Mouse (Mus musculus): ENCODE measurements around the gene Nav1.

Gene Nav1

GRCm38 (mm10) chr1:135488879-135489278, 118.2 kb downstream of the Nav1 start:
- 63% methylated on average over 9 of the region's 9 CpGs for WGBS

- WGBS: 79% methylated on average over 7 of the region's 7 CpGs
Measured at GRCm38 (mm10) chr1:135485179-135485578, 121.9 kb downstream of the Nav1 start.

DNA sequence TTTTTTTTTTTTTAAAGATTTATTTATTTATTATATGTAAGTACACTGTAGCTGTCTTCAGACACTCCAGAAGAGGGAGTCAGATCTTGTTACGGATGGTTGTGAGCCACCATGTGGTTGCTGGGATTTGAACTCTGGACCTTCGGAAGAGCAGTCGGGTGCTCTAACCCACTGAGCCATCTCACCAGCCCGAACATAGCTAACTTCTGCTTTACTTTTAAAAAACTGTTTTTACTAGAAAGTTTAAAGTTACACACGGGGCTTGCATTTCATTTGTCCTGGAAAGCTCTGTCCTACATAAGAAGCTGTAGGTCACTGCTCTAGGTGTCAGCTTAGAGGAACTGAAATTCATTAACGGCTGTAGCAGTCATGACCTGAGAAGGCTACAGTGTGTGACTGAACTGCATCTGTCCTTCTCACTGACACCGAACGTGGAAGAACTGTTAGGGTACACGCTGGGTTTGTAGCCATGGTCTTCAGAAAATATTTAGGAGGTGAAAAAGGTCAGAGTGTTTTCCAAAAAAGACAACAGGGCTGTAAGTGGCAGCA, 122.5 kb downstream of the Nav1 start:
- WGBS: 91% methylated on average over 8 of the region's 9 CpGs

- 87% methylated on average over 6 of the region's 6 CpGs for WGBS
Measured at GRCm38 (mm10) chr1:135483971-135484370, 123.1 kb downstream of the Nav1 start.

DNA sequence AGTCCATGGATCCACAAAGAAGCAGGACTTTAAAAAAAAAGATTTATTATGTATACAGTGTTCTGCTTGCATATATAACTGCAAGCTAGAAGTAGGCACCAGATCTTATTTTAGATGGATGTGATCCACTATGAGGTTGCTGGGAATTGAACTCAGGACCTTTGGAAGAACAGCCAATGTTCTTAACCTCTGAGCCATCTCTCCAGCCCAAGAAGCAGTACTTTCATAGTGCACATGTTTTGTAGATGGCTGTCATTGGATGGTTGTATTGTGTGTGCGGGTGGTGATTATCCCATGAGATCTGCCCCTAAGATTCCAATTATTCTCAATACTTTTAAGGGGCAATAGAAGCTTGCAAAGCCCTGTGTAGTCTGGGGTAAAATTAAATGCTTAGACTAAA, 124.4 kb downstream of the Nav1 start:
- WGBS: 93% methylated on average over 1 of the region's 1 CpGs

- WGBS: 73% methylated on average over 9 of the region's 9 CpGs
Measured at GRCm38 (mm10) chr1:135481656-135482055, 125.4 kb downstream of the Nav1 start.

DNA sequence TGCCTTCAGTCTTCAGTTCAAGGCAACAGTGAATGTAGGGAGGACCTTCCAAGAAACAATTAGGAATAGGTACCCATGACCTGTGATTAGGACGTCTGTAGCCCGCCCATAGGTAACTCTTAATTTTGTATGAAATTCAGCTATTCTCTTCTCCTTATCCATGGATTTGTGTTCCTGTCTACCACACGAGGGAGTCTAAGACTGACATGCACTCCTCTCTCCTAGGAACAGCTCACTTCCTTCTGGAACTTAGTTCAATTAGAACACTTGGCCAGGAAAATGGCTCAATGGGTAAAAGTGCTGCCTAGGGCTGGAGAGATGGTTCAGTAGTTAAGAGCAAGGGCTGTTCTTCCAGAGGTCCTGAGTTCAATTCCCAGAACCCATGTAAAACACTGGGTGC, 126.3 kb downstream of the Nav1 start:
- WGBS: 68% methylated on average over 3 of the region's 3 CpGs

DNA sequence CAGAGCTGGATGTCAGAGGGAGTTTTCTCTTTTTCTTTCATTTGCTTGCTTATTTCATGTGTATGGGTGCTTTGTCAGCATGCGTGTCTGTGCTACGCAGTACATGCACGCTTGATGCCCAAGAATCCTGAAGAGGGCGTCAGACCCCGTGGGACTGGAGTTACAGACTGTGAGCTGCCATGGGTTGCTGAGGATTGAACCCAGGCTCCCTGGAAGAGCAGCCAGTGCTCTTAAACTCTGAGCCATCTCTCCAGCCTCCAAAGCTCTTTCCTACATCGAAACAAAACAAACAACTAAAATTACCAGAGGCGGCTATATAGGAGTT, 131.6 kb downstream of the Nav1 start:
- 71% methylated on average over 7 of the region's 7 CpGs for WGBS

GRCm38 (mm10) chr1:135474861-135475570, 132.1 kb downstream of the Nav1 start:
- 67% methylated on average over 15 of the region's 15 CpGs for WGBS

DNA sequence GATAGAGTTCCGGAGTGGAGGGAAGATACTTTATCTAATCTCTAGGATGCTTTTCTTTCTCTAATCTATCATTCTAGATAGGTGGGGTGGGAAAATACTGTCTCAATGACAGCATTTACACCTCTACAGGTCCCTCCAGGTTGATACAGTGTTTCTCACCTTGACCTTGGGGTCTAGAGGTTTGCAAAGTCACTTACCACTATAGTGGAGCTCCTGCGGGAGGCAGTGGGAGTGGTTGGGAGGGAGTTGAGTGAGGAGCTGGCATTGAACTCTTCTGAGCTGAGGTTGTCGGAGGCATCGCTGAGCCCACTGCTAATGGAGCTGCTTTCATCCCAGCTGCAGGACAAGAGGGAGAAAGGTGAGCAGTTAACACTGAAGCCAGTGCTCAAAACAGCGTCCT, 134.6 kb downstream of the Nav1 start:
- 97% methylated on average over 5 of the region's 5 CpGs for WGBS

DNA sequence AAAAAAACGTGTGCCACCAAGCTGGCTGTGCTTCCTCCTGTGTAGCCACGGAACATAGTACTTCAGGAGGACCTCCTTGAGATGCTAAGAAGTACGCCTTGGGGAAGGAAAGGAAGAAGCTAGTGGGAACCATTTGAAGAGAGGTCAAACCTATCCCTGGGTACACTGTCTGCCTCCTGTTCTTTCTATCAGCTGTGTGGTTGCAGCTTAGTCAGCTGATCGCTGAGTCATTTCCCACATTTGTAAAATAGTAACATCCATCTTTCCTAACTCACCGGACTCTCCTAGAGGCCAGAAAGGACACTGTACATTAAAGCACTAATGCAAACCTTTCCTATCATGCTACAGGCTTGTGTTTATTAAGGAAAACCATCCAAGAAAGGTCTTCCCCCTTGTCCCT, 135.4 kb downstream of the Nav1 start:
- 59% methylated on average over 5 of the region's 5 CpGs for WGBS

- WGBS: 90% methylated on average over 13 of the region's 13 CpGs
Measured at GRCm38 (mm10) chr1:135470546-135470945, 136.5 kb downstream of the Nav1 start.

DNA sequence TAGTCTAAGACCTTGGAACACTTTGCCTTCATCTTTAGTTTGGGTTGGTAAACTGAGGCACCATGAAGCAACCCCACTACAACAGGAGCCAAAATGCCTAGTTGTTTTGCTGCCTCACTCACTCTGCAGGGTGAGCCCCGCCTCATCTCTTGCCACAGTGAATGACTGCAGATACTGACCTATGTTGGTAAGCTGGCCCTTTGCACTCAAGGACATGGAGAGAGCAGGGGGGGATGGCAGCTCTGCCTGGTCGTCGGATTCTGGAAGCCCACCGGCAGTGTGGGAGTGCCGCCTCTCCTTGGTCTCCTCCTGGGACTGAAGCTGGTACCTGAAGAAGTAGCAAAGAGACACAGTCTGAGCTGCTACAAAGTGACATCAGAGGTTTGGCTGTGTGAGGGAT, 139.6 kb downstream of the Nav1 start:
- WGBS: 91% methylated on average over 5 of the region's 5 CpGs

DNA sequence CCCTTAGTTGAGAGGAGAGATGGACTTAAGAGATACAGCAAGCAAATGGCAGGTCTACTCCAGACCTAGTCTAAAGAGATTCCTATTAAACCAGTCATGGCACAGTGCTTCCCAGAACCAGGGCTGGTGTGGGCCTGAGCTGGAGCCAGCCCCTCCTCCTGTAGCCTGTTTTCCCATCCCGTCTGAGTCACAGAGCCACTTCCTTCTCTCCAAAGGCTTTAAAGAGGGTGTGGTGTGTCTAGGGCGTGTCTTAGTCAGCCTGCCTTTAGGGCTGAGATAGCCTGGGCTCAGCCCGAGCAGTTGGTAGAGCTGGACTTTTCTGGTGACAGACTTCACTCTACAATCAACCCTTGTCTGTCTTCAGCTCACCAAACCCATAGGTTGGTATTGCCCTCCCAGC, 140.2 kb downstream of the Nav1 start:
- WGBS: 59% methylated on average over 3 of the region's 3 CpGs

- 87% methylated on average over 19 of the region's 19 CpGs for whole genome bisulfite sequencing
Measured at GRCm38 (mm10) chr1:135465734-135466133, 141.4 kb downstream of the Nav1 start.

DNA sequence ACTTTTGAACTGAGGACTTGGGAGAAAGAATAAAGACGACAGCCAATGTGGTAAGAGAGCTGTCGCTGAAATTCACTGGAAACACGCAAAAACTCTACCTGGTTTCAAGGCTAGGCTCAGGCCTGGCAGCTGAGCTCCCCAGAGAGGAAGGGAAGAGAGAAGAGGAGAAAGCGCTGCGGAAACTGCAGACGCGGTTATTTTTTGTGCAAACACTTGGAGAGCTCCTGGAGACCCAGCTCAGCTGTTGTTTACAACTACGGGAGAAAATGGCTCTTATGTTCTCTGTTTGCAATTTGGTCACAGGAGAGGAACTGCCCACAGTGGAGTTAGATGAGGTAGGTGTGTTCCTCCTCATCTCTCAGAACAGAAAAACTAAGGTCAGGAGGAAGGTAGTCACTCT, 144.4 kb downstream of the Nav1 start:
- 39% methylated on average over 8 of the region's 8 CpGs for WGBS

DNA sequence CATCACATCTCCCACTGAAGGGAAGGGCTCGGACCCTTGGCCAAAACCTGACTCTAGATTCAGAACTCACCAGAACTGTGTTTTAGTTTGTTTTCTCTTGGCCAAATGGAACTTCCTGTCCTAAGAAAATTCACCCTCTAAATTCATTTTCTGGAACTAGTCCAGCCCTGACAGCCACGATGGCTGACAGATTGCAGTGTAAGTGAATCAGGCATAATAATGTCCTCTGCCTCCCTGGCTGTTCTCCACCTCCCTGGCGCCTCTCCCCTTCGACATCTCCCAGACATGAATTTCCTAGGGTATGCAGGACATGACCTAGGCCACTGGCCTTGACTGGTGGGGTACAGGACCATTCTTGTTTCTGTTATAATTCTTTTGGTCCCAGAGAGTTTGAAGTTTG, 144.8 kb downstream of the Nav1 start:
- WGBS: 36% methylated on average over 4 of the region's 4 CpGs

DNA sequence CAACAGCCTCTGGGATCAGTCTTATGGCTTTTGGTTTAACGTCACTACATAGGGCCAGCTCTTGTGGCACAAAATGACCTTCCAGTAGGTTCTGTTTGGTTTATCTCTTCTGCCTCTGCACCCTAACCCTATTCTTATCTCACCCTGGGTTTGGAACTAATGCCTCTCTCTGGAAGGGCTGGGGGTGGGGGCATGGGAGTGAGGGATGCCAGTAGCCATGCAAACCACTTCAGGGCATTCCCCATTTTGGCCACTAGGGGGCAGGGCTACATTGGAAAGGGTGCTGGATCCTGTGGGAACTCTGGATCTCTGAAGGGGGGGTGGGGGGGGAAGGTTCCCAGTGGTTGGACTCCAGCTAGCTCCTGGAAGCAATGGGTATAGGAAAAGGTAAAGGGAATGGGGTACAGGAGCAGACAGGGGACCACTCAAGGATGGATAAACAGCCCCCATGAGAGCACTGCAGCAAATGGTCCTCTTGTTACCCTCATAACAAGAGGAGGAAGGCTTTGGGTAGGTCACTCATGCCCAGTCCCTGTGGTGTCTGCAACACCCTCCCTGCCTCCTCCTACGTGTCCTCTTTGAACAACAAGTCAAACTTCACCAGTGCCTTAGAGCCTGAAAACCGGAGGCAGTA, 145.9 kb downstream of the Nav1 start:
- WGBS: 70% methylated on average over 3 of the region's 3 CpGs

- WGBS: 92% methylated on average over 16 of the region's 16 CpGs
Measured at GRCm38 (mm10) chr1:135460521-135460920, 146.6 kb downstream of the Nav1 start.

- WGBS: 86% methylated on average over 5 of the region's 5 CpGs
Measured at GRCm38 (mm10) chr1:135457860-135458259, 149.2 kb downstream of the Nav1 start.

DNA sequence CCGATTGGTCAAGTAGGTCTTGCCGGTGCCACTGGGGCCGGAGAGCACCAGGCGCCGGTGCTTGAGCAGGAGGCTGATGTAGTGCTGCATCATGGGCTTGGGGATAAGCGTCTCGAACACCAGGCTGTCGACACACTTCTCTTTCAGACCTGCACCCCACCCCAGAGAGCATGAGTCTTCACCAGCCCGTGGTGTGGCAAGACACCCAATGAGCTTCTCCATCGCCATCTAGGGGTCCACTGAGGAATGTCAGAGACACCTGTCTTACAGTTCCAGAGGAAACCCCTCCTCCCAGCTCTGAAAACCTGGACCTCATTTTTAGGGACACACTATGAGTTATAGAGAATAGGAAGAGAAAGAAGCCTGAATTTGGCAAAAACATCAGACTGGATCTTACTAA, 154.8 kb downstream of the Nav1 start:
- 62% methylated on average over 10 of the region's 10 CpGs for WGBS

GRCm38 (mm10) chr1:135451419-135451818, 155.7 kb downstream of the Nav1 start:
- 74% methylated on average over 2 of the region's 2 CpGs for WGBS

- 69% methylated on average over 8 of the region's 8 CpGs for WGBS
Measured at GRCm38 (mm10) chr1:135449876-135450275, 157.2 kb downstream of the Nav1 start.

DNA sequence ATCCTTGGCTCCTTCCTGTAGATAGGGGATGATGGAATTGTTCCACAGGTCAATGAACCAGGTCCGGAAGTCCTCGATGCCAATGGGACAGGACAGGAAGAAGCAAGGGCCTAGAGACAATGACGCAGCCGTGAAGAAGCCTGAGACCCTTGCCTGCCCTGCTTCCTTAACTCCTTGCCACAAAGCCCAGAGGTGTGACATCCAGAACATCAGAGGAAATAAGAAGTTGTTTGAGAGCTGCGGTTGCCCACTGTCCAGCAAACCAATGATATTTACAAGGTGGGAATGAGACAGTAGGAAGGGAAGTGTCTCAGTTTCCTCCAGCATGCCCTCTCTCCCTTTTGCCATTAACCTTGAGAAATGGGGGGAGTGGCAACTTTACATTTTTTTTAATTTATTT, 158.2 kb downstream of the Nav1 start:
- WGBS: 94% methylated on average over 5 of the region's 5 CpGs
